Mouse (Mus musculus): ENCODE measurements around the gene Pde11a. TPM values are rescaled to one million over a fixed set of nuclear protein-coding genes. Genes with fewer than 3 reads are reported as not detected.

Pde11a gene
- total RNA-seq, 1 experiment from 2014 or later: not detected

GRCm38 (mm10) chr2:76051385-76051784 lies 287.2 kb downstream of the Pde11a start:
- no peak for ATAC-seq (replicated peaks in 1 of 2; ENCODE audit: insufficient read depth in 1 of 2, low FRiP score in 2 of 2, low TSS enrichment in 1 of 2, low read depth in 1 of 2, poor library complexity in 2 of 2, severe bottlenecking in 2 of 2)

- no peak for ATAC-seq (replicated peaks in 1 of 2; ENCODE audit: insufficient read depth in 1 of 2, low FRiP score in 2 of 2, low TSS enrichment in 1 of 2, low read depth in 1 of 2, poor library complexity in 2 of 2, severe bottlenecking in 2 of 2)
These were observed 287.7 kb downstream of the Pde11a start for GRCm38 (mm10) chr2:76050911-76051310.

GRCm38 (mm10) chr2:76050092-76050491 lies 288.5 kb downstream of the Pde11a start:
- no peak for ATAC-seq (replicated peaks in 1 of 2; ENCODE audit: insufficient read depth in 1 of 2, low FRiP score in 2 of 2, low TSS enrichment in 1 of 2, low read depth in 1 of 2, poor library complexity in 2 of 2, severe bottlenecking in 2 of 2)

GRCm38 (mm10) chr2:76049529-76049928 lies 289.0 kb downstream of the Pde11a start:
- ATAC-seq (replicated peaks in 1 of 2; ENCODE audit: insufficient read depth in 1 of 2, low FRiP score in 2 of 2, low TSS enrichment in 1 of 2, low read depth in 1 of 2, poor library complexity in 2 of 2, severe bottlenecking in 2 of 2): no peak

GRCm38 (mm10) chr2:76047740-76048139 lies 290.8 kb downstream of the Pde11a start:
- ATAC-seq (replicated peaks in 1 of 2; ENCODE audit: insufficient read depth in 1 of 2, low FRiP score in 2 of 2, low TSS enrichment in 1 of 2, low read depth in 1 of 2, poor library complexity in 2 of 2, severe bottlenecking in 2 of 2): no peak

- ATAC-seq (replicated peaks in 1 of 2; ENCODE audit: insufficient read depth in 1 of 2, low FRiP score in 2 of 2, low TSS enrichment in 1 of 2, low read depth in 1 of 2, poor library complexity in 2 of 2, severe bottlenecking in 2 of 2): peak; percentile 68 to 71
These were observed 296.4 kb downstream of the Pde11a start for GRCm38 (mm10) chr2:76042210-76042609.

GRCm38 (mm10) chr2:76040116-76040515 lies 298.5 kb downstream of the Pde11a start:
- ATAC-seq (replicated peaks in 1 of 2; ENCODE audit: insufficient read depth in 1 of 2, low FRiP score in 2 of 2, low TSS enrichment in 1 of 2, low read depth in 1 of 2, poor library complexity in 2 of 2, severe bottlenecking in 2 of 2): no peak

- no peak for ATAC-seq (replicated peaks in 1 of 2; ENCODE audit: insufficient read depth in 1 of 2, low FRiP score in 2 of 2, low TSS enrichment in 1 of 2, low read depth in 1 of 2, poor library complexity in 2 of 2, severe bottlenecking in 2 of 2)
These were observed 308.5 kb downstream of the Pde11a start for GRCm38 (mm10) chr2:76030080-76030479.

- peak; percentile 42 to 55; a peak in 1 of 4 replicates for ATAC-seq (replicated peaks in 1 of 2; ENCODE audit: insufficient read depth in 1 of 2, low FRiP score in 2 of 2, low TSS enrichment in 1 of 2, low read depth in 1 of 2, poor library complexity in 2 of 2, severe bottlenecking in 2 of 2)
These were observed 309.3 kb downstream of the Pde11a start for GRCm38 (mm10) chr2:76029081-76029901.

GRCm38 (mm10) chr2:76016890-76017289 lies 321.7 kb downstream of the Pde11a start:
- no peak for ATAC-seq (replicated peaks in 1 of 2; ENCODE audit: insufficient read depth in 1 of 2, low FRiP score in 2 of 2, low TSS enrichment in 1 of 2, low read depth in 1 of 2, poor library complexity in 2 of 2, severe bottlenecking in 2 of 2)

- ATAC-seq (replicated peaks in 1 of 2; ENCODE audit: insufficient read depth in 1 of 2, low FRiP score in 2 of 2, low TSS enrichment in 1 of 2, low read depth in 1 of 2, poor library complexity in 2 of 2, severe bottlenecking in 2 of 2): no peak
These were observed 322.4 kb downstream of the Pde11a start for GRCm38 (mm10) chr2:76016136-76016535.

- no peak for ATAC-seq (replicated peaks in 1 of 2; ENCODE audit: insufficient read depth in 1 of 2, low FRiP score in 2 of 2, low TSS enrichment in 1 of 2, low read depth in 1 of 2, poor library complexity in 2 of 2, severe bottlenecking in 2 of 2)
These were observed 323.1 kb downstream of the Pde11a start for GRCm38 (mm10) chr2:76015460-76015859.

- no peak for ATAC-seq (replicated peaks in 1 of 2; ENCODE audit: insufficient read depth in 1 of 2, low FRiP score in 2 of 2, low TSS enrichment in 1 of 2, low read depth in 1 of 2, poor library complexity in 2 of 2, severe bottlenecking in 2 of 2)
These were observed 323.9 kb downstream of the Pde11a start for GRCm38 (mm10) chr2:76014659-76015058.

- ATAC-seq (replicated peaks in 1 of 2; ENCODE audit: insufficient read depth in 1 of 2, low FRiP score in 2 of 2, low TSS enrichment in 1 of 2, low read depth in 1 of 2, poor library complexity in 2 of 2, severe bottlenecking in 2 of 2): no peak
These were observed 332.4 kb downstream of the Pde11a start for GRCm38 (mm10) chr2:76006194-76006593.

- no peak for ATAC-seq (replicated peaks in 1 of 2; ENCODE audit: insufficient read depth in 1 of 2, low FRiP score in 2 of 2, low TSS enrichment in 1 of 2, low read depth in 1 of 2, poor library complexity in 2 of 2, severe bottlenecking in 2 of 2)
These were observed 335.7 kb downstream of the Pde11a start for GRCm38 (mm10) chr2:76002899-76003298.

- ATAC-seq (replicated peaks in 1 of 2; ENCODE audit: insufficient read depth in 1 of 2, low FRiP score in 2 of 2, low TSS enrichment in 1 of 2, low read depth in 1 of 2, poor library complexity in 2 of 2, severe bottlenecking in 2 of 2): peak; percentile 74 to 81
These were observed 337.2 kb downstream of the Pde11a start for GRCm38 (mm10) chr2:76001392-76001791.

GRCm38 (mm10) chr2:75999636-76000035 lies 338.9 kb downstream of the Pde11a start:
- no peak for ATAC-seq (replicated peaks in 1 of 2; ENCODE audit: insufficient read depth in 1 of 2, low FRiP score in 2 of 2, low TSS enrichment in 1 of 2, low read depth in 1 of 2, poor library complexity in 2 of 2, severe bottlenecking in 2 of 2)

- no peak for ATAC-seq (replicated peaks in 1 of 2; ENCODE audit: insufficient read depth in 1 of 2, low FRiP score in 2 of 2, low TSS enrichment in 1 of 2, low read depth in 1 of 2, poor library complexity in 2 of 2, severe bottlenecking in 2 of 2)
These were observed 339.9 kb downstream of the Pde11a start for GRCm38 (mm10) chr2:75998692-75999091.

GRCm38 (mm10) chr2:75997726-75998125 lies 340.8 kb downstream of the Pde11a start:
- no peak for ATAC-seq (replicated peaks in 1 of 2; ENCODE audit: insufficient read depth in 1 of 2, low FRiP score in 2 of 2, low TSS enrichment in 1 of 2, low read depth in 1 of 2, poor library complexity in 2 of 2, severe bottlenecking in 2 of 2)
